Mouse (Mus musculus) stomach, postnatal 0 days (tissue): ENCODE measurements at regions not wholly inside any gene's neighbourhood (a gene's known extent, or its start where the extent isn't known, plus 50 kb on each side); places are given as distances from the start of the nearest gene placed in this dataset.
A peak's percentile ranks its signal among the peaks of the same experiment; 100 is the strongest.

Source experiments
- ATAC-seq: fragments of 200-750 bp; cut with Nextera tagmentation; 2 replicates; pipeline ENCODE4 v1.8.0; 2017; ENCODE audit not compliant: low FRiP score, low TSS enrichment
- DNase-seq: peaks from one replicate; pipeline ENCODE4 v3.0.0-alpha.2; 2016; ENCODE audit warnings: low spot score
- H3K27ac ChIP-seq: fragments of 300-500 bp; sonication (generic); replicated peaks from 2 replicates; pipeline ENCODE4 v1.5.1; 2014; ENCODE audit warnings: mild to moderate bottlenecking, control low read depth
- H3K27me3 ChIP-seq: fragments of 300-500 bp; sonication (generic); 2 replicates; pipeline ENCODE4 v1.6.1; 2014; ENCODE audit warnings: low read length; ENCODE audit not compliant: control insufficient read depth, insufficient read depth
- H3K36me3 ChIP-seq: fragments of 300-500 bp; sonication (generic); 2 replicates; pipeline ENCODE4 v1.6.1; 2014; ENCODE audit warnings: low read length, mixed read lengths; ENCODE audit not compliant: control insufficient read depth, insufficient read depth
- H3K4me1 ChIP-seq: fragments of 300-500 bp; sonication (generic); replicated peaks from 2 replicates; pipeline ENCODE4 v1.6.1; 2014; ENCODE audit warnings: antibody characterized with exemption; ENCODE audit not compliant: control insufficient read depth, insufficient read depth
- H3K4me2 ChIP-seq: fragments of 300-500 bp; sonication (generic); replicated peaks from 2 replicates; pipeline ENCODE4 v1.6.1; 2014; ENCODE audit warnings: low read depth, mild to moderate bottlenecking, control low read depth, moderate library complexity
- H3K4me3 ChIP-seq: fragments of 300-500 bp; sonication (generic); 2 replicates; pipeline ENCODE4 v1.5.1; 2014; ENCODE audit warnings: low read depth, low read length, control low read depth
- H3K9ac ChIP-seq: fragments of 300-500 bp; sonication (generic); 2 replicates; pipeline ENCODE4 v1.6.1; 2014; ENCODE audit warnings: mild to moderate bottlenecking, low read length, control low read depth, mixed read lengths
- H3K9me3 ChIP-seq: fragments of 300-500 bp; sonication (generic); 2 replicates; pipeline ENCODE4 v1.6.1; 2016; ENCODE audit warnings: low read length; ENCODE audit not compliant: control insufficient read depth
- CTCF ChIP-seq: IDR thresholded peaks from 2 replicates; pipeline ENCODE4 v1.5.1; 2016; ENCODE audit warnings: antibody characterized with exemption, low read depth, mild to moderate bottlenecking, moderate library complexity
- EP300 ChIP-seq: optimal IDR thresholded peaks from 2 replicates; pipeline ENCODE3; 2016; ENCODE audit warnings: antibody characterized with exemption

GRCm38 (mm10) chr17:41015317-41015716 is 80.5 kb upstream of the Cenpq start:
- H3K4me3 ChIP-seq = no peak overlapping the region
- DNase-seq = no peak
- no peaks in the 10 kb centered on the region for H3K9me3 ChIP-seq
- no peak overlapping the region for H3K4me2 ChIP-seq
- no peaks in the 10 kb centered on the region for H3K4me1 ChIP-seq
- H3K27me3 ChIP-seq = no peaks in the 10 kb centered on the region
- H3K36me3 ChIP-seq = no peaks in the 10 kb centered on the region
- no peak overlapping the region for H3K9ac ChIP-seq
- no peak overlapping the region for H3K27ac ChIP-seq
- TF ChIP-seq EP300 (no peak), CTCF (peak; percentile 23)
- ATAC-seq = no peak
